Mouse (Mus musculus) embryo, embryonic 11.5 days (tissue): Measurements from ENCODE around the gene Rab44.
"Not testable (repeated sequence)": the region's sequence is repeated elsewhere in the genome, so short reads cannot be mapped to it uniquely, and the experiment has no call there.

Experiments
- DNase-seq: peaks from one replicate; pipeline ENCODE4 v3.0.0-alpha.2; 2012; ENCODE audit warnings: low read depth, low spot score

The Rab44 gene

GRCm38 (mm10) chr17:29113591-29114352 is at the start of gene Rab44:
Gene Rab44, plus strand, starts transcription at chr17:29114145.
- no peak for DNase-seq

GRCm38 (mm10) chr17:29065245-29065940 is 48.6 kb upstream of the Rab44 start:
- DNase-seq, result no peak

- DNase-seq, result no peak
Measured at GRCm38 (mm10) chr17:29065971-29066370, 48.0 kb upstream of the Rab44 start.

GRCm38 (mm10) chr17:29067416-29067815 is 46.5 kb upstream of the Rab44 start:
- DNase-seq, result not testable (repeated sequence)

GRCm38 (mm10) chr17:29067847-29068246 is 46.1 kb upstream of the Rab44 start:
- no peak for DNase-seq

- no peak for DNase-seq
Measured at GRCm38 (mm10) chr17:29069063-29069462, 44.9 kb upstream of the Rab44 start.

- DNase-seq, result no peak
Measured at GRCm38 (mm10) chr17:29071820-29072219, 42.1 kb upstream of the Rab44 start.

GRCm38 (mm10) chr17:29072701-29073307 is 41.1 kb upstream of the Rab44 start:
- no peak for DNase-seq

GRCm38 (mm10) chr17:29073313-29073712 is 40.6 kb upstream of the Rab44 start:
- no peak for DNase-seq

GRCm38 (mm10) chr17:29074085-29074484 is 39.9 kb upstream of the Rab44 start:
- no peak for DNase-seq

- DNase-seq, result no peak
Measured at GRCm38 (mm10) chr17:29076235-29076634, 37.7 kb upstream of the Rab44 start.

GRCm38 (mm10) chr17:29077786-29078509 is 36.0 kb upstream of the Rab44 start:
- DNase-seq, result no peak

GRCm38 (mm10) chr17:29078519-29079383 is 35.2 kb upstream of the Rab44 start:
- no peak for DNase-seq

GRCm38 (mm10) chr17:29080758-29081617 is 33.0 kb upstream of the Rab44 start:
- no peak for DNase-seq

GRCm38 (mm10) chr17:29081618-29082381 is 32.1 kb upstream of the Rab44 start:
- DNase-seq, result no peak

- no peak for DNase-seq
Measured at GRCm38 (mm10) chr17:29083586-29083985, 30.4 kb upstream of the Rab44 start.

- DNase-seq, result no peak
Measured at GRCm38 (mm10) chr17:29084656-29085055, 29.3 kb upstream of the Rab44 start.

GRCm38 (mm10) chr17:29085266-29085665 is 28.7 kb upstream of the Rab44 start:
- DNase-seq, result no peak

- DNase-seq, result no peak
Measured at GRCm38 (mm10) chr17:29086916-29087315, 27.0 kb upstream of the Rab44 start.
